Mouse (Mus musculus): Measurements from ENCODE around the gene Mbnl2. TPM values are rescaled to one million over a fixed set of nuclear protein-coding genes. Genes with fewer than 3 reads are reported as not detected.

Gene Mbnl2
- total and polyA plus RNA-seq, 3 experiments: 23.8 to 28.9 (median 23.9) TPM

DNA sequence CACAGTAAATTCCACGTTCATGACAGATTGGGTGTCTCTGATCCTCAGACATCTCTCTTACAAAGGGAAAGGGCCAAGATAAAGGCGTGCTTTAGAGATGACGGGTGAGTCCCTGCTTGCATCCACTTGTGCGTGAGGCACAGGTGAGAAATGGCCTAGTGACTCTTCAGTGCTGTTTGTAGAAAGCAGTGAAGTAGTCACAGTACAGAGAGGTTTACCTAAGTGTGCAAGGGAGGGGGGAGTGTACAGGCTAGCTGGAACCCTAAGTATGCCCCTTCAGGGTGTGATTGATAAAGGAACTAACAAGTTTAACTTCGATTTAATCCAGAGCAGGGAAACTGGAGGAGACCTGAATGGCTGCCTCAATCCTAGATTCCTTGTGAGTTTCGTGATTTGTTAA is 130.8 kb downstream of the Mbnl2 start:
- dilution Hi-C loops (cut with MboI; ENCODE audit: extremely low pct_ligation_motif_present, extremely low pct_unique_long_range_greater_than_20kb, low sequenced_read_pairs) (no loop called here), in situ Hi-C loops (cut with MboI; ENCODE audit: low pct_ligation_motif_present, low pct_unique_long_range_greater_than_20kb, low sequenced_read_pairs) (loop anchor here (10.0 kb wide), 1 partner anchor 271 kb away; no protein-coding TSS in a partner anchor)
- Histone ChIP-seq H3K4me2 (ENCODE audit: insufficient read depth, low read depth, poor library complexity, severe bottlenecking) (no peak overlapping the region), H3K4me3 (replicated peaks in 1 of 3; ENCODE audit: low read depth in 2 of 3, low read length in 2 of 3, poor library complexity in 1 of 3) (no peak overlapping the region), H3K9ac (ENCODE audit: insufficient read depth, low read depth) (no peak overlapping the region), H3K9me3 (replicated peaks; ENCODE audit: low read length) (no peaks in the 10 kb centered on the region), H3K79me2 (replicated peaks; ENCODE audit: control insufficient read depth, extremely low read depth, insufficient read depth, poor library complexity, severe bottlenecking) (no peaks in the 10 kb centered on the region), H3K4me1 (ENCODE audit: control insufficient read depth in 1 of 2, insufficient read depth in 2 of 2) (peaks cover 0 to 23% of the 10 kb centered on the region in 2 experiments; a peak in 3 of 4 replicates), H3K27me3 (replicated peaks) (no peaks in the 10 kb centered on the region), H3K36me3 (replicated peaks in 1 of 2; ENCODE audit: control insufficient read depth in 1 of 2, insufficient read depth in 1 of 2, low read length in 1 of 2) (peaks cover 44 to 84% of the 10 kb centered on the region in 2 experiments), H3K27ac (ENCODE audit: insufficient read depth, low read depth) (no peak overlapping the region)
- no peak for TF ChIP-seq UBTF (IDR thresholded peaks at IDR 0.05; ENCODE audit: low read depth, low read length)
- DNase-seq (ENCODE audit: extremely low read depth): no peak

DNA sequence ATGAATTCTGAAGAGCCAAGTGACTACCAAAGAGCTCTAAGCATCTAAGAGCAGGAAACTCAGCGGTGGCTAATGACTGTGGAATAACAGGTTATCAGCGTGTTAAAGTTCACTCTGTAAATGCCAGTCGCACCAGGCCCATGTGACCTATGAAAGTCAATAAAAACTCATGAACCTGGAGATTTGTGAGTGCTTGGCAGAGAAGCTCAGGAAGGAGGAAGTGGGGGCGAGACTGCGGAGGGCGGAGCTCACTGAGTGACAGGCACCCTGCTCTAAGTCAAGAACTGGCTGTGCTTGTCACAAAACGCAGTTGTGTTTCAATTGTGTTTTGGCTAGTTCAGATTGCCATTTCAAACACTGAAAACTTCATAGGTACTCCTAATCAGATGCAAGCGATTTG is 131.4 kb downstream of the Mbnl2 start:
- H3K9ac ChIP-seq (ENCODE audit: insufficient read depth, low read depth): no peak overlapping the region
- no peaks in the 10 kb centered on the region for H3K27me3 ChIP-seq (replicated peaks)
- no peak overlapping the region for H3K27ac ChIP-seq (ENCODE audit: insufficient read depth, low read depth)
- no peaks in the 10 kb centered on the region for H3K79me2 ChIP-seq (replicated peaks; ENCODE audit: control insufficient read depth, extremely low read depth, insufficient read depth, poor library complexity, severe bottlenecking)
- H3K4me1 ChIP-seq (ENCODE audit: control insufficient read depth in 1 of 2, insufficient read depth in 2 of 2): peaks cover 0 to 23% of the 10 kb centered on the region in 2 experiments; a peak in 3 of 4 replicates
- dilution Hi-C loops (cut with MboI; ENCODE audit: extremely low pct_ligation_motif_present, extremely low pct_unique_long_range_greater_than_20kb, low sequenced_read_pairs): no loop called here
- in situ Hi-C loops (cut with MboI; ENCODE audit: low pct_ligation_motif_present, low pct_unique_long_range_greater_than_20kb, low sequenced_read_pairs): loop anchor here (10.0 kb wide), 1 partner anchor 272 kb away; no protein-coding TSS in a partner anchor
- no peak for TF ChIP-seq MAX (IDR thresholded peaks at IDR 0.05; ENCODE audit: low read length)
- TF ChIP-seq RAD21 (IDR thresholded peaks at IDR 0.05; ENCODE audit: low read depth, low read length): no peak
- no peak for TF ChIP-seq USF1 (IDR thresholded peaks at IDR 0.05; ENCODE audit: low read depth, low read length)
- no peak overlapping the region for H3K4me2 ChIP-seq (ENCODE audit: insufficient read depth, low read depth, poor library complexity, severe bottlenecking)
- H3K9me3 ChIP-seq (replicated peaks; ENCODE audit: low read length): no peaks in the 10 kb centered on the region
- H3K4me3 ChIP-seq (replicated peaks in 1 of 3; ENCODE audit: low read depth in 2 of 3, low read length in 2 of 3, poor library complexity in 1 of 3): no peak overlapping the region
- H3K36me3 ChIP-seq (replicated peaks in 1 of 2; ENCODE audit: control insufficient read depth in 1 of 2, insufficient read depth in 1 of 2, low read length in 1 of 2): peaks cover 40 to 83% of the 10 kb centered on the region in 2 experiments
- peak; percentile 12 for DNase-seq (ENCODE audit: extremely low read depth)

DNA sequence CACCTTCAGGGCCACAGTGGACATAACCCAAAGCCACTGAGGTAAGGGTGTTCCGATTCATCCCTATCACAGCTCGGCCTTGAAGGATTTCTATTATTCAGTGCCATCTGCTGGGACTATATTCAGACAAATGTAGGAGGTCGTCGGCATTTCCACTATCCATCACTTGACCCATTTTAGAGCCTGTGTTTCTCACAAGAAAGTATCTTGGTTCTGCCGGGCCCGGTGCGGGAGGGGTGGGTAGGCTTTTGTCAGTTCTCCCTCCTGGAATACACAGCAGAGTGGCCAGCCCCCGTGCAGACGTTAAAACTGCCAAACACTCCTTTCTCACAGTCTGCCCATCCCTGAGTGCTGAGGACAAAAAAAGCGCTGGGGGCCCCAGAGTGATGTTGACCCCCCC is 134.4 kb downstream of the Mbnl2 start:
- no peaks in the 10 kb centered on the region for H3K9me3 ChIP-seq (replicated peaks; ENCODE audit: low read length)
- no peak overlapping the region for H3K27ac ChIP-seq (ENCODE audit: insufficient read depth, low read depth)
- no peak for TF ChIP-seq JUN (IDR thresholded peaks at IDR 0.05; ENCODE audit: insufficient read depth, low read depth, low read length)
- TF ChIP-seq MYC (IDR thresholded peaks at IDR 0.05; ENCODE audit: low read depth, low read length): no peak
- no peak for TF ChIP-seq PAX5 (IDR thresholded peaks at IDR 0.05; ENCODE audit: low read length)
- TF ChIP-seq RAD21 (IDR thresholded peaks at IDR 0.05; ENCODE audit: low read depth, low read length): no peak
- TF ChIP-seq JUND (conservative IDR thresholded peaks at IDR 0.05; ENCODE audit: low read depth, low read length): no peak
- TF ChIP-seq MXI1 (IDR thresholded peaks at IDR 0.05; ENCODE audit: low read depth, low read length): no peak
- TF ChIP-seq NRF1 (IDR thresholded peaks at IDR 0.05; ENCODE audit: low read depth, low read length): no peak
- no peak for TF ChIP-seq POLR2A (IDR thresholded peaks at IDR 0.05; ENCODE audit: low read depth, low read length)
- TF ChIP-seq IRF4 (IDR thresholded peaks at IDR 0.05; ENCODE audit: low read depth, low read length): no peak
- no peak for TF ChIP-seq ZNF384 (IDR thresholded peaks at IDR 0.05; ENCODE audit: low read depth, low read length)
- TF ChIP-seq SIN3A (IDR thresholded peaks at IDR 0.05; ENCODE audit: low read length): no peak
- TF ChIP-seq MAZ (IDR thresholded peaks at IDR 0.05; ENCODE audit: low read depth, low read length): no peak
- TF ChIP-seq GABPA (IDR thresholded peaks at IDR 0.05; ENCODE audit: insufficient replicate concordance, low read depth, low read length): no peak
- TF ChIP-seq CHD2 (IDR thresholded peaks at IDR 0.05; ENCODE audit: low read length): no peak
- no peak for TF ChIP-seq MAFK (IDR thresholded peaks at IDR 0.05; ENCODE audit: insufficient replicate concordance, low read length)
- TF ChIP-seq CTCF (conservative IDR thresholded peaks at IDR 0.05 in 1 of 2, IDR thresholded peaks at IDR 0.05 in 1 of 2; ENCODE audit: low read depth in 2 of 2, low read length in 2 of 2): no peak
- TF ChIP-seq ZKSCAN1 (IDR thresholded peaks at IDR 0.05; ENCODE audit: borderline replicate concordance, low read depth, low read length): no peak
- no peak for TF ChIP-seq EP300 (IDR thresholded peaks at IDR 0.05; ENCODE audit: low read length)
- TF ChIP-seq TCF12 (IDR thresholded peaks at IDR 0.05; ENCODE audit: low read depth, low read length): no peak
- H3K36me3 ChIP-seq (replicated peaks in 1 of 2; ENCODE audit: control insufficient read depth in 1 of 2, insufficient read depth in 1 of 2, low read length in 1 of 2): peaks cover 44 to 84% of the 10 kb centered on the region in 2 experiments
- H3K79me2 ChIP-seq (replicated peaks; ENCODE audit: control insufficient read depth, extremely low read depth, insufficient read depth, poor library complexity, severe bottlenecking): no peaks in the 10 kb centered on the region
- no peaks in the 10 kb centered on the region for H3K27me3 ChIP-seq (replicated peaks)
- in situ Hi-C loops (cut with MboI; ENCODE audit: low pct_ligation_motif_present, low pct_unique_long_range_greater_than_20kb, low sequenced_read_pairs) (loop anchor here (10.0 kb wide), 1 partner anchor 275 kb away; no protein-coding TSS in a partner anchor), dilution Hi-C loops (cut with MboI; ENCODE audit: extremely low pct_ligation_motif_present, extremely low pct_unique_long_range_greater_than_20kb, low sequenced_read_pairs) (no loop called here)
- no peak overlapping the region for H3K4me2 ChIP-seq (ENCODE audit: insufficient read depth, low read depth, poor library complexity, severe bottlenecking)
- no peak overlapping the region for H3K9ac ChIP-seq (ENCODE audit: insufficient read depth, low read depth)
- H3K4me1 ChIP-seq (ENCODE audit: control insufficient read depth in 1 of 2, insufficient read depth in 2 of 2): peaks cover 0 to 7% of the 10 kb centered on the region in 2 experiments; a peak in 2 of 4 replicates
- no peak overlapping the region for H3K4me3 ChIP-seq (replicated peaks in 1 of 3; ENCODE audit: low read depth in 2 of 3, low read length in 2 of 3, poor library complexity in 1 of 3)
- no peak for DNase-seq (ENCODE audit: extremely low read depth)

Data from CH12.LX (cell line).